Mouse (Mus musculus) CH12.LX (cell line): Measurements from ENCODE around the gene Grap. TPM values are rescaled to one million over a fixed set of nuclear protein-coding genes. Genes with fewer than 3 reads are reported as not detected.

Experiments used
- DNase-seq: peaks from one replicate; pipeline ENCODE4 v3.0.0-alpha.2; 2013; ENCODE audit errors: extremely low read depth
- H3K27ac ChIP-seq: 2 replicates; pipeline ENCODE4 v1.5.1; 2012; ENCODE audit warnings: low read depth, mild to moderate bottlenecking, control low read depth, moderate library complexity; ENCODE audit not compliant: insufficient read depth
- H3K27me3 ChIP-seq: replicated peaks from 2 replicates; pipeline ENCODE3; 2012; ENCODE audit warnings: inconsistent platforms
- H3K36me3 ChIP-seq, 2 experiments: replicated peaks in 1 of 2; 2 replicates each; pipeline versions ENCODE3 to v1.6.1; 2012; ENCODE audit warnings: inconsistent platforms in 1 of 2, low read length in 1 of 2, mild to moderate bottlenecking in 1 of 2, mixed read lengths in 1 of 2, moderate library complexity in 1 of 2; ENCODE audit not compliant: control insufficient read depth in 1 of 2, insufficient read depth in 1 of 2
- H3K4me1 ChIP-seq, 2 experiments: 2 replicates each; pipeline ENCODE4 v1.6.1; 2012; ENCODE audit warnings: inconsistent platforms in 1 of 2, moderate library complexity in 1 of 2; ENCODE audit not compliant: insufficient read depth in 2 of 2, control insufficient read depth in 1 of 2
- H3K4me2 ChIP-seq: 2 replicates; pipeline ENCODE4 v1.6.1; 2012; ENCODE audit warnings: low read depth, mild to moderate bottlenecking, control low read depth; ENCODE audit not compliant: poor library complexity, insufficient read depth, severe bottlenecking
- H3K4me3 ChIP-seq, 3 experiments: fragments of 150-350 bp in 1 of 3; sonication (generic) in 1 of 3; replicated peaks in 1 of 3; 2 replicates each; pipeline versions ENCODE3 to v1.5.1; 2011 to 2012; ENCODE audit warnings: low read depth in 2 of 3, low read length in 2 of 3, mild to moderate bottlenecking in 2 of 3, moderate library complexity in 2 of 3, control low read depth in 1 of 3, improper control_type of control experiment in 1 of 3, inconsistent platforms in 1 of 3, mixed read lengths in 1 of 3; ENCODE audit not compliant: poor library complexity in 1 of 3
- H3K79me2 ChIP-seq: replicated peaks from 2 replicates; pipeline ENCODE4 v1.6.1; 2012; ENCODE audit warnings: mild to moderate bottlenecking, moderate library complexity; ENCODE audit not compliant: control insufficient read depth, poor library complexity, insufficient read depth, severe bottlenecking; ENCODE audit errors: extremely low read depth
- H3K9ac ChIP-seq: 2 replicates; pipeline ENCODE4 v1.6.1; 2012; ENCODE audit warnings: low read depth, mild to moderate bottlenecking, control low read depth, moderate library complexity; ENCODE audit not compliant: insufficient read depth
- H3K9me3 ChIP-seq: replicated peaks from 2 replicates; pipeline ENCODE3; 2012; ENCODE audit warnings: low read length, inconsistent platforms, mixed read lengths
- BHLHE40 ChIP-seq: IDR thresholded peaks from 2 replicates; pipeline ENCODE4 v1.6.1; 2011; ENCODE audit warnings: mild to moderate bottlenecking, low read depth, low read length, improper control_type of control experiment
- E2F4 ChIP-seq: IDR thresholded peaks from 2 replicates; pipeline ENCODE4 v1.6.1; 2011; ENCODE audit warnings: low read depth, low read length, improper control_type of control experiment; ENCODE audit not compliant: insufficient replicate concordance
- ELF1 ChIP-seq: IDR thresholded peaks from 2 replicates; pipeline ENCODE4 v1.6.1; 2014; ENCODE audit warnings: low read depth, mild to moderate bottlenecking, inconsistent platforms, low read length, improper control_type of control experiment
- EP300 ChIP-seq: IDR thresholded peaks from 2 replicates; pipeline ENCODE4 v1.6.1; 2011; ENCODE audit warnings: low read length, improper control_type of control experiment
- ETS1 ChIP-seq: conservative IDR thresholded peaks from 2 replicates; pipeline ENCODE4 v1.6.1; 2012; ENCODE audit warnings: low read depth, mild to moderate bottlenecking, inconsistent platforms, low read length, improper control_type of control experiment, moderate library complexity
- IRF4 ChIP-seq: IDR thresholded peaks from 2 replicates; pipeline ENCODE4 v1.6.1; 2014; ENCODE audit warnings: low read depth, mild to moderate bottlenecking, inconsistent platforms, low read length, improper control_type of control experiment
- JUN ChIP-seq: IDR thresholded peaks from 2 replicates; pipeline ENCODE4 v1.6.1; 2011; ENCODE audit warnings: low read depth, mild to moderate bottlenecking, low read length, improper control_type of control experiment, moderate library complexity; ENCODE audit not compliant: insufficient read depth
- JUND ChIP-seq: conservative IDR thresholded peaks from 2 replicates; pipeline ENCODE4 v1.6.1; 2011; ENCODE audit warnings: low read depth, low read length, improper control_type of control experiment
- MEF2A ChIP-seq: IDR thresholded peaks from 2 replicates; pipeline ENCODE4 v1.6.1; 2014; ENCODE audit warnings: low read depth, mild to moderate bottlenecking, inconsistent platforms, low read length, improper control_type of control experiment, borderline replicate concordance
- MXI1 ChIP-seq: IDR thresholded peaks from 2 replicates; pipeline ENCODE4 v1.6.1; 2011; ENCODE audit warnings: mild to moderate bottlenecking, low read depth, low read length, improper control_type of control experiment
- MYC ChIP-seq: IDR thresholded peaks from 2 replicates; pipeline ENCODE4 v1.6.1; 2011; ENCODE audit warnings: low read depth, mild to moderate bottlenecking, improper control_type of control experiment, low read length
- NRF1 ChIP-seq: IDR thresholded peaks from 2 replicates; pipeline ENCODE4 v1.6.1; 2014; ENCODE audit warnings: low read depth, mild to moderate bottlenecking, inconsistent platforms, low read length, improper control_type of control experiment, moderate library complexity
- PAX5 ChIP-seq: IDR thresholded peaks from 2 replicates; pipeline ENCODE4 v1.6.1; 2012; ENCODE audit warnings: low read length, inconsistent platforms, mixed read lengths
- POLR2AphosphoS2 ChIP-seq: IDR thresholded peaks from 2 replicates; pipeline ENCODE4 v1.6.1; 2011; ENCODE audit warnings: low read depth, low read length, improper control_type of control experiment
- TCF12 ChIP-seq: IDR thresholded peaks from 2 replicates; pipeline ENCODE4 v1.6.1; 2014; ENCODE audit warnings: low read depth, mild to moderate bottlenecking, inconsistent platforms, low read length, improper control_type of control experiment
- USF1 ChIP-seq: IDR thresholded peaks from 2 replicates; pipeline ENCODE4 v1.6.1; 2014; ENCODE audit warnings: low read depth, mild to moderate bottlenecking, inconsistent platforms, low read length, improper control_type of control experiment
- USF2 ChIP-seq: conservative IDR thresholded peaks from 2 replicates; pipeline ENCODE4 v1.6.1; 2011; ENCODE audit warnings: low read depth, low read length, improper control_type of control experiment
- ZC3H11A ChIP-seq: IDR thresholded peaks from 2 replicates; pipeline ENCODE4 v1.6.1; 2012; ENCODE audit warnings: low read depth, mild to moderate bottlenecking, inconsistent platforms, low read length, improper control_type of control experiment
- ZKSCAN1 ChIP-seq: IDR thresholded peaks from 2 replicates; pipeline ENCODE4 v1.6.1; 2012; ENCODE audit warnings: low read depth, inconsistent platforms, low read length, improper control_type of control experiment, borderline replicate concordance
- ZMIZ1 ChIP-seq: IDR thresholded peaks from 2 replicates; pipeline ENCODE4 v1.6.1; 2012; ENCODE audit warnings: low read depth, mild to moderate bottlenecking, inconsistent platforms, low read length, improper control_type of control experiment
- ZNF384 ChIP-seq: IDR thresholded peaks from 2 replicates; pipeline ENCODE4 v1.6.1; 2012; ENCODE audit warnings: low read depth, low read length, improper control_type of control experiment, inconsistent platforms
- dilution Hi-C: fragments of 300-500 bp; cut with MboI; formaldehyde crosslinking; loops from 2 replicates; pipeline ENCODE4 v1.14.3; 2020; ENCODE audit warnings: low sequenced_read_pairs; ENCODE audit not compliant: extremely low pct_unique_long_range_greater_than_20kb, extremely low pct_ligation_motif_present
- in situ Hi-C: fragments of 300-500 bp; cut with MboI; formaldehyde crosslinking; loops from 3 replicates; pipeline ENCODE4 v1.14.3; 2019; ENCODE audit warnings: low sequenced_read_pairs, low pct_ligation_motif_present, low pct_unique_long_range_greater_than_20kb, mixed read lengths
- polyA plus RNA-seq: library from polyadenylated mRNA; unstranded; fragments of >175 nt; gene quantifications from 2 replicates; pipeline ENCODE4 v1.2.1, GENCODE M21; 2012; ENCODE audit warnings: low read depth; ENCODE audit not compliant: insufficient read length
- total RNA-seq, 2 experiments: library from RNA; depleted of rRNA; stranded (reverse); fragments of 300-350 nt in 1 of 2; fragments of >200 nt in 1 of 2; gene quantifications; 2 replicates each; pipeline ENCODE4 v1.2.3; 2012 to 2014

The Grap gene
- total and polyA plus RNA-seq, 3 experiments, result 274 to 412 (median 280) TPM

DNA sequence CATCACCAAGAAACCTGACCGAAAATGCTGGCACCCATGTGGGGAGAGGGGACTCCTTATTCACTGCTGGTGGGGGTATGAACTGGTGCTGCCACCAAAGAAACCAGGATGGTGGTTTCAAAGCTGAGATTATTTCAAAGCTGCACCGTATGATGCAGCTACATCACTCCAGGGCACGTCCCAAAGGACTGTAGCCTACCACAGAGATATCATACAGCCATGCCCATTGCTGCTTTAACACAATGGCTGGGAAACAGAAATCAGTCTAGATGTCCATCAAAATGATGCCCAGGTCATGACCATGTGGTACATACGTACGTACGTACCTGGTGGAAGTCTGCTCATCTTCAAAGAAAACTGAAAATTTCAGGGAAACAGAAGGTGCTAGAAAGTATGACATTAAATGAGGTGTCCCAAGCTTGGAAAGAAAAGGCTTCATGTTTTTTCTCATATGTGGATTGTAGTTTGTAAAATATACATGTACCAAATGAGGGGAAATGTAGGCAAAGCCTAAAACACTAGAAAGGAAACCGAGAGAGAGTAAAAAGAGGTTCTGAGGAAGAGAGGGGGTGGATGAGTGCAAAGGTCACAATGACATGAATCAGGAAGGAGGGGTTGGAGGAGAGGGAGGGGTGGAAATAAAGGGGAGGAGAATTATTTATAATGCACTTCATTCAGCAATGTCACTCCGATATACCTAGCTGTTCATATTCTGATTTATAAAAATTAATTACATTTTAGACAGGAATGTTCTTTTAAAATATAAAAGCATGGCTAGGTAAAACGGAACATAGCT is 2.4 kb upstream of the Grap start (continued):
- TF ChIP-seq IRF4 (peak; percentile 89), MYC (no peak), JUN (no peak), ZKSCAN1 (no peak), ELF1 (peak; percentile 80), MEF2A (peak; percentile 76; the same call in 1 of the 2 replicates), ZNF384 (0 out of 2 replicates have a peak, but pooled peaks have one; percentile 12), ZMIZ1 (0 out of 2 replicates have a peak, but pooled peaks have one; percentile 6), PAX5 (no peak), E2F4 (no peak)

- H3K36me3 ChIP-seq, result peaks cover 22 to 33% of the 10 kb centered on the region in 2 experiments
- peaks cover 32 to 54% of the 10 kb centered on the region in 2 experiments for H3K4me1 ChIP-seq
- dilution Hi-C loops, result no loop called here
- peak overlapping the region; percentile 34; the same call in 1 of the 2 replicates for H3K9ac ChIP-seq
- H3K27ac ChIP-seq, result peak overlapping the region; percentile 93
- no peaks in the 10 kb centered on the region for H3K9me3 ChIP-seq
- in situ Hi-C loops, result no loop called here
- H3K79me2 ChIP-seq, result peaks cover 51% of the 10 kb centered on the region
- H3K27me3 ChIP-seq, result no peaks in the 10 kb centered on the region
- peak overlapping the region in 2 of 3 experiments; percentile 1 to 81 for H3K4me3 ChIP-seq
- H3K4me2 ChIP-seq, result peak overlapping the region; percentile 46
- TF ChIP-seq USF2 (no peak), MXI1 (no peak), ETS1 (no peak), EP300 (no peak), BHLHE40 (peak; percentile 5; the same call in 1 of the 2 replicates), NRF1 (no peak), JUND (no peak), ZC3H11A (no peak), USF1 (no peak), TCF12 (0 out of 2 replicates have a peak, but pooled peaks have one; percentile 2), POLR2AphosphoS2 (no peak)
- DNase-seq, result no peak
Observed at GRCm38 (mm10) chr11:61652216-61652615, 849 bp upstream of the Grap start.
